Mouse (Mus musculus) thymus, postnatal 36 days (tissue): ENCODE measurements at regions not wholly inside any gene's neighbourhood (a gene's known extent, or its start where the extent isn't known, plus 50 kb on each side); places are given as distances from the start of the nearest gene placed in this dataset.

Source experiments
- DNase-seq, 2 experiments: peaks; one replicate each; pipeline ENCODE4 v3.0.0; 2022; ENCODE audit warnings: mixed read lengths in 2 of 2

- no peak for DNase-seq
Measured at GRCm38 (mm10) chr1:76019071-76019470, 473.0 kb downstream of the Slc4a3 start.

- no peak for DNase-seq
Measured at GRCm38 (mm10) chr1:76024650-76025049, 478.6 kb downstream of the Slc4a3 start.

- DNase-seq: no peak
Measured at GRCm38 (mm10) chr1:76025389-76025788, 479.3 kb downstream of the Slc4a3 start.

- DNase-seq: no peak
Measured at GRCm38 (mm10) chr1:76029059-76029458, 483.0 kb downstream of the Slc4a3 start.

- no peak for DNase-seq
Measured at GRCm38 (mm10) chr1:76031171-76031922, 485.3 kb downstream of the Slc4a3 start.

- DNase-seq: no peak
Measured at GRCm38 (mm10) chr1:76031923-76032285, 485.8 kb downstream of the Slc4a3 start.

- no peak for DNase-seq
Measured at GRCm38 (mm10) chr1:76032626-76033025, 486.6 kb downstream of the Slc4a3 start.

- no peak for DNase-seq
Measured at GRCm38 (mm10) chr1:76036316-76036715, 490.2 kb downstream of the Slc4a3 start.

- no peak for DNase-seq
Measured at GRCm38 (mm10) chr1:76039029-76039655, 493.1 kb downstream of the Slc4a3 start.

GRCm38 (mm10) chr1:76039661-76040060, 493.6 kb downstream of the Slc4a3 start:
- no peak for DNase-seq

- no peak for DNase-seq
Measured at GRCm38 (mm10) chr1:76050264-76050663, 504.2 kb downstream of the Slc4a3 start.

- DNase-seq: no peak
Measured at GRCm38 (mm10) chr1:76053378-76054171, 507.5 kb downstream of the Slc4a3 start.

GRCm38 (mm10) chr1:76065783-76066182, 519.7 kb downstream of the Slc4a3 start:
- DNase-seq: no peak

- DNase-seq: no peak
Measured at GRCm38 (mm10) chr1:76070831-76071321, 524.8 kb downstream of the Slc4a3 start.

GRCm38 (mm10) chr1:76075213-76075612, 529.1 kb downstream of the Slc4a3 start:
- DNase-seq: no peak

GRCm38 (mm10) chr1:76075685-76076455, 529.8 kb downstream of the Slc4a3 start:
- no peak for DNase-seq

- no peak for DNase-seq
Measured at GRCm38 (mm10) chr1:76080241-76080640, 534.2 kb downstream of the Slc4a3 start.

- no peak for DNase-seq
Measured at GRCm38 (mm10) chr1:76081700-76082099, 535.6 kb downstream of the Slc4a3 start.

- DNase-seq: no peak
Measured at GRCm38 (mm10) chr1:76083273-76084036, 537.4 kb downstream of the Slc4a3 start.

GRCm38 (mm10) chr1:76091031-76091430, 545.0 kb downstream of the Slc4a3 start:
- DNase-seq: no peak

GRCm38 (mm10) chr1:76113281-76113680, 567.2 kb downstream of the Slc4a3 start:
- DNase-seq: no peak

- no peak for DNase-seq
Measured at GRCm38 (mm10) chr1:76120840-76121239, 574.8 kb downstream of the Slc4a3 start.
